Mouse (Mus musculus): ENCODE measurements around the gene Ints3.

DNA sequence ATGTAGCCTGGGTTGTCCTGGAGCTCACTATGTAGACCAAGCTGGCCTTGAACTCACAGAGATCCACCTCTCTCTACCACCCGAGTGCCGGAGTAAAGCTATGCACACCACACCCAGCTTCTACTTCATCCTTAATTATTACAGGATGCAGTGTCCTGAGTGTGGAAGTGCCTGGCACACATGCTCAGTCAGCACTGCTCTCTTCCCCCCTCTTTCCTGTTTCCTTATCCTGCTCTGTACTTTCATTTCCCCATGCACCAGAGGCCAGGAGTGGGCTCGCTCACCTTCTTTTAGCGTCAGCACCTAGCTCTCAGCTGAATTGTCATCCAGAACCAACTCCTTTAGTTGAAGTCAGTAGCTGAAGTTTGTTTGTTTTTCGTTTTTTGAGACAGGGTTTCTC, 26.9 kb upstream of the Ints3 start:
- TF ChIP-seq CTCF (IDR thresholded peaks at IDR 0.05 in 2 of 3, conservative IDR thresholded peaks at IDR 0.05 in 1 of 3; ENCODE audit: control insufficient read depth in 1 of 3, insufficient read depth in 1 of 3, low read depth in 2 of 3, low read length in 3 of 3, poor library complexity in 1 of 3, severe bottlenecking in 1 of 3), result no peak
- TF ChIP-seq POLR2A (IDR thresholded peaks at IDR 0.05; ENCODE audit: control insufficient read depth in 1 of 2, insufficient read depth in 1 of 2, low read depth in 1 of 2, low read length in 2 of 2, poor library complexity in 1 of 2), result no peak
- TF ChIP-seq BHLHE40 (IDR thresholded peaks at IDR 0.05; ENCODE audit: borderline replicate concordance, low read depth, low read length), result no peak

Measured in MEL (cell line).